Mouse (Mus musculus) C2C12 (cell line): ENCODE measurements at regions not wholly inside any gene's neighbourhood (a gene's known extent, or its start where the extent isn't known, plus 50 kb on each side); places are given as distances from the start of the nearest gene placed in this dataset.

ENCODE experiments used
- CEBPB ChIP-seq: IDR thresholded peaks from one replicate; pipeline ENCODE4 v1.6.1; 2011; ENCODE audit warnings: low read depth, mild to moderate bottlenecking, control low read depth, moderate library complexity
- CTCF ChIP-seq: IDR thresholded peaks from one replicate; pipeline ENCODE4 v1.5.1; 2011; ENCODE audit not compliant: control insufficient read depth, insufficient read depth, insufficient read length
- MYOG ChIP-seq: IDR thresholded peaks from one replicate; pipeline ENCODE4 v1.6.1; 2011; ENCODE audit not compliant: control insufficient read depth, insufficient read length; ENCODE audit errors: extremely low read depth
- USF1 ChIP-seq: IDR thresholded peaks from one replicate; pipeline ENCODE4 v1.6.1; 2011; ENCODE audit warnings: low read depth, mild to moderate bottlenecking, control low read depth, moderate library complexity

DNA sequence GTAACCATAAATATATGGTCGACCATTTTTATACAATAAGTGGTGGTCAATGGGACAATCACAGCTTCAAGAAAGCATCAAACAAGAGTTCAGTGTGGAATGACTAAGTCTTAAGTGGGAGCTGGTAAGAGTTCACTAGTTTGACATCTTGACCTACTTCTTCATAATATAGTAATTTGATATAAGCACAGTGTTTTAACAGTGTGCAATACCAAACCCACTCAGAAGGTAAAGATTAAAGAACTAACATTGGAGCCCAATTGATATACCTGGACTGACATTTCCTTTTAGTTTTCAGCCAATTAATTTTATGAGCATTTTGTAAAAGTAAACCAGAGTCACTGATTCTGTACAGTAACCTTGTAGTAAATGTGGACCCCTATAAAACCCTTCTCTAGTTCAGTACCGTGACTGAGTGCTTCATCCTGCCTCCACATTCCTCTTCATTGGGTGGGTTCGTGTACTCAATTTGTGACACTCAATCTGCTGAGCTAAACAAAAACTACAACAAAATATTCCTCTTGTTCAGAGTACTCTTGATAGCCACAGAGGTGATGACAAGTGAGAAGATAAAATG is 593.9 kb upstream of the Gm11114 start:
- TF ChIP-seq CTCF (no peak), USF1 (no peak), MYOG (no peak), CEBPB (no peak)
